Mouse (Mus musculus) liver, embryonic 13.5 days (tissue): ENCODE measurements around the gene Lmtk2. TPM values are rescaled to one million over a fixed set of nuclear protein-coding genes. Genes with fewer than 3 reads are reported as not detected.

ENCODE experiments used
- polyA plus RNA-seq: library from polyadenylated mRNA; unstranded; fragments of >200 nt; fragmentation: Nextera tagmentation; extraction: Ambion mirVana; gene quantifications from 2 replicates; pipeline ENCODE4 v1.2.1, GENCODE M21; 2015

Gene Lmtk2
- polyA plus RNA-seq, 1 experiment from 2014 or later = 2.0 TPM

Other genes starting within 250 kb of the Lmtk2 start
- gene Ankrd61, start 202.8 kb upstream of the Lmtk2 start, polyA plus RNA-seq = 0.32 and 0.36 TPM in 2 replicates
- 68.9 and 73.2 TPM in 2 replicates for gene Aimp2, start 190.6 kb upstream of the Lmtk2 start, polyA plus RNA-seq
- gene Pms2, start 190.5 kb upstream of the Lmtk2 start, polyA plus RNA-seq = 16.9 and 21.5 TPM in 2 replicates
- 0.41 TPM in 1 of 2 replicates, not detected in the other for gene Gm42421, start 172.3 kb upstream of the Lmtk2 start, polyA plus RNA-seq
- 0.17 and 0.56 TPM in 2 replicates for gene Rsph10b, start 167.4 kb upstream of the Lmtk2 start, polyA plus RNA-seq
- 48.8 and 58.1 TPM in 2 replicates for gene Ccz1, start 85.6 kb upstream of the Lmtk2 start, polyA plus RNA-seq
- gene Ocm, start 73.8 kb upstream of the Lmtk2 start, polyA plus RNA-seq = not detected in 2 replicates
- gene Bhlha15, start 89.8 kb downstream of the Lmtk2 start, polyA plus RNA-seq = 0.41 and 0.65 TPM in 2 replicates
- gene Tecpr1, start 123.2 kb downstream of the Lmtk2 start, polyA plus RNA-seq = 2.8 and 3.2 TPM in 2 replicates
- 25.1 and 25.4 TPM in 2 replicates for gene Bri3, start 144.0 kb downstream of the Lmtk2 start, polyA plus RNA-seq